Mouse (Mus musculus) kidney, adult 18-20 months (tissue): ENCODE results near the gene Gm10803.

ENCODE experiments used
- DNase-seq: peaks from one replicate; pipeline ENCODE4 v3.0.0; 2021

The Gm10803 gene

GRCm38 (mm10) chr2:93592164-93592790 is 31.9 kb downstream of the Gm10803 start:
- DNase-seq: no peak

GRCm38 (mm10) chr2:93593121-93593520 is 32.8 kb downstream of the Gm10803 start:
- no peak for DNase-seq

- no peak for DNase-seq
These were observed 36.8 kb downstream of the Gm10803 start for GRCm38 (mm10) chr2:93597145-93597544.

GRCm38 (mm10) chr2:93599731-93600130 is 39.4 kb downstream of the Gm10803 start:
- no peak for DNase-seq

- DNase-seq: no peak
These were observed 44.4 kb downstream of the Gm10803 start for GRCm38 (mm10) chr2:93604601-93605285.

- DNase-seq: no peak
These were observed 48.4 kb downstream of the Gm10803 start for GRCm38 (mm10) chr2:93608800-93609199.

GRCm38 (mm10) chr2:93613020-93613419 is 52.7 kb downstream of the Gm10803 start:
- DNase-seq: no peak
